Mouse (Mus musculus): ENCODE results near the gene Disp3.

- TF ChIP-seq CTCF (IDR thresholded peaks at IDR 0.05; ENCODE audit: control insufficient read depth, insufficient read depth, insufficient replicate concordance, low read depth, low read length) (no peak), POLR2A (IDR thresholded peaks at IDR 0.05; ENCODE audit: control insufficient read depth, low read depth, low read length) (no peak)
These were observed 89.0 kb downstream of the Disp3 start for GRCm38 (mm10) chr4:148198721-148199120.

Data from testis, adult 2 months (tissue).